Mouse (Mus musculus): ENCODE measurements around the gene Dnajc21. TPM values are rescaled to one million over a fixed set of nuclear protein-coding genes. Genes with fewer than 3 reads are reported as not detected.

The Dnajc21 gene
- polyA plus RNA-seq, 1 experiment, result 14.5 TPM

DNA sequence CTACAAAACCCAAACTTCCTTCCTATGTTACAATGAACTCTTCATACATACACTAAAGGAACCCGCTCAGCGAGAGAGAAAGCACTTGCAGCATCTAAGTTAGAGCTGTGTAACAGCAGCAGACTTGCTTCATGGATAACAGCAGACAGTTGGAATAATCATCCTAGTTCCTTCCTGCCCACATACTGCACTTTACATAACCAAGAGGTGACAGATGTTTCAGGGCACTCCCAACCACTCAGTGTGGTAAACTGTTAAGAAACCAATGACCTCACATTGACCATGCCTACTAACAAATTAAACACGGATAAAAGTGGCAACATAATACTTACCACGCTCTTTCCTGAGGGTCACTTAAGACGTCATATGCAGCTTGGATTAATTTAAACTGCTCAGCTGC lies 6.8 kb downstream of the Dnajc21 start:
- TF ChIP-seq GATA1 (IDR thresholded peaks at IDR 0.05; ENCODE audit: low read length), result no peak

- TF ChIP-seq GATA1 (IDR thresholded peaks at IDR 0.05; ENCODE audit: low read length), result no peak
Observed at GRCm38 (mm10) chr15:10460986-10461385, 9.3 kb downstream of the Dnajc21 start.

DNA sequence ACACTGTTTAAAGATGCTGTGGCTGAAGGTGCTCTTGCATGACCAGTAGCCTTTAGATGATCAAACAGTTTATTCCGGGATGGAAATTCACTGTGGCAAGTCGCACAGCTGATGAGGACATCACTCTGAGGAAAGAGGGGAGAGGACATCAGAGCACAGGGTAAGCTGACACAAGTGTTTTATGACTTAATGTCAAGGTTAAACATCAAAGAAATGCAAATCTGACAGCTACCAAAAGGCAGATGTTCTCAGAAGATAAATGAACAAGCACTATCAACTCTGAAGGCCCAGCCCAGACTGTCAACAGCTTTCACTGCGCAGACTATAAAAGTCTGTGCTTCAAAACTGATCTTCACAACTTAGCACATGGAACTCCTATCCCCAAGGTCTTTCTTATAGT lies 23.2 kb downstream of the Dnajc21 start:
- TF ChIP-seq GATA1 (IDR thresholded peaks at IDR 0.05; ENCODE audit: low read length), result no peak

- no peak for TF ChIP-seq GATA1 (IDR thresholded peaks at IDR 0.05; ENCODE audit: low read length)
Observed at GRCm38 (mm10) chr15:10442275-10442674, 28.0 kb downstream of the Dnajc21 start.

GRCm38 (mm10) chr15:10441493-10441892 lies 28.8 kb downstream of the Dnajc21 start:
- TF ChIP-seq GATA1 (IDR thresholded peaks at IDR 0.05; ENCODE audit: low read length), result no peak

DNA sequence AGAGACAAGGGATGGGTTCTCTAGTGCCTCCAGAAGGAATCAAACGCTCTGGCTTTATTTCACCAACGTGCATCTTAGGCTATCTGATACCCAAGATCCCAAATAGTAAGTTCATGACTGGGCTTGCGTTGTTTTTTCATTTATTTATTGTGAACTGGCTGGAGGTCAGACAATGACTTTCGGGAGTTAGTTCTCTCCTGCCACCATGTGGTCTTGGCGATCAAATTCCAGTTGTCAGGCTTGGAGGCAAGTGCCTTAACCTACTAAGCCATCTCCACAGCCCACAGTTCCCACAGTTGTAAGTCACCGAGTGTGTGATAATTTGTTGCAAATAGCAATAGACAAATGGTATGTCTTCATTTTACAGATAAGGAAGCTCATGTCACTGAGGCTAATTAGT lies 30.4 kb downstream of the Dnajc21 start:
- TF ChIP-seq GATA1 (IDR thresholded peaks at IDR 0.05; ENCODE audit: low read length), result no peak

DNA sequence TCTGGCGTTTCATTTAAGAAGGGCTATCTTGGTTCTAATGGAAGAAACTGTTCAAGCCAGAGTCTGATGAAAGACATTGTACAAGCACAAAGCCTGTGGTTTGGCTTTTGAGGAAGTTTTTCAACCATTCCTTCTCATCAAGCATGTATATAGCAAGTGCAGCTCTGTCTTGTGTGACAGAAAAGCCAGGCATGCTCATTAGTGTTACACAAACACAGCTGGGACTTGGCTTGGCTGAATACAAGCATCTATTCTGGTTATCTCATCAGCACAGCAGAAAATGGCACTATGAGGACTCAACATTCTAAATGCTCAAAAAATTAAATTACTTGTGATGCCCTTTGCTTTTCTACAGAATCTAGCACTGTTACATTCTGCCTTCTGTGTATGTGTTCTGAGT lies 33.4 kb downstream of the Dnajc21 start:
- no peak for TF ChIP-seq GATA1 (IDR thresholded peaks at IDR 0.05; ENCODE audit: low read length)

DNA sequence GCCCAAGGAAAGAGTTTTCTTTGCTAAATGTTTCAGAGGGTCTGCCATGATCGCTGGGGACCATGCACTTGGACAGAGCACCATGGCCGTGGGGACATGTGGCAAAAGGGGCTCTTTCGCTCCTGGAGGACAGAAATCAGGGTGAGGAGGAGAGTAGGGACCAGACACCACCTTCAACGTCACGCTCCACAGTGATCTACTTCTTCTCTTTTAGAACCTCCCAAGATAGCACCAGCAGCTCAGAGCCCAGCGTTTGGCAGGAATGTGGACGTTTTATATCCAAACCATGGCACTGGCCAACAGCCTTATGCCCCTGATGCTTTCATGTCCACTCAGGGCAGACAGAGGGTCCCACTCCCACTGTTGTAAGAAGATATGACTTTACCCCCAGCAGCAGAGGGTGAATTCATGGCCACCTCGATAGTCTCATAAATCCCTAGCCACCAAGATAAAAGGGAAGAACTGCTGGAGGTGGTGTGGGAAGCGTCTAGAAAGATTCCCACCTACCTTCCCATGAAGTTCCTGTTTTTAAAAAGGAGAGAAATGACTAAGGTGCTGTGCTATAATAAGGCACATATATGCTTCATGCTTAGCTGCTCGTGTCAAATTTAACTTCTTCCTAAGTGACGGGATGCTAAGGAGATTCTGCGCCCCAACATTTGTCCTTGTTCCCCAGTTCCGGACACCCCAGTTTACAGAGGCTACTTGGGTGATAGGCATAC lies 43.6 kb downstream of the Dnajc21 start:
- no peak for TF ChIP-seq GATA1 (IDR thresholded peaks at IDR 0.05; ENCODE audit: low read length)

DNA sequence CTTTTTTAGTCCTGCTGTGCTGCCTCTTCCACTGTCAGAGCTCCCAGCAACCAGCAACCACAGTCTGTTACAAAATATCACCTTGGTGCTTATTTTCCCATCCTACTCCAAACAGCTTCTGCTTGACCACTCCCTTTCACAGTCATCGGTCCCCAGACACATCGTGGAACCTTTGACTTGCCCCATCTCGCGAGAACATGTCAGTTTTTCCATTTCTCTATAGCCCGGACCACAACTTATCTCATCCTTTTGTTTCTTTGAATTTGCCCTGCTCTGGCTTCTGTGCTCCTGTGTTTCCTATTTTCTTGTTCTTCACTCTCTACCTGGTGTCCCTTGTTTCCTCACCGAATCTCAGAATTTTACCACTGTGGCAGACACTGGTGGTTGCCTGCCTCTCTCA lies 44.2 kb downstream of the Dnajc21 start:
- no peak for TF ChIP-seq GATA1 (IDR thresholded peaks at IDR 0.05; ENCODE audit: low read length)

DNA sequence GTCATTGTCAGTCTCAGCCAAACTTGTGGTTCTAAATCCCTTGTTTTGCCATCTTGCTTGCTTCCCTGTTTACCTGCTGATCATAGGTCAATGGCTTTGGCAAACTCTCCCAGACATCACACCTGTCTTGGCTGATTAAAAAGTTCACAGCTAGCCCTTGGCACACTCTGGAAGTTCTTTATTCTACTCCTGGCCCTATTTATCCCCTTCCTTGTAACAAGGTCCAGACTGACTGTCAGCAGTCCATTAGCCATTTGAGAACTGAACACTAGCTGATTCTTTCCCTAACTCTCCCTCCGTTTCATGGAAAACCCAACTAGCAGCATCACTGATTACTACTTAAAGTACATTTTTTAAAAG lies 48.6 kb downstream of the Dnajc21 start:
- TF ChIP-seq GATA1 (IDR thresholded peaks at IDR 0.05; ENCODE audit: low read length), result no peak

DNA sequence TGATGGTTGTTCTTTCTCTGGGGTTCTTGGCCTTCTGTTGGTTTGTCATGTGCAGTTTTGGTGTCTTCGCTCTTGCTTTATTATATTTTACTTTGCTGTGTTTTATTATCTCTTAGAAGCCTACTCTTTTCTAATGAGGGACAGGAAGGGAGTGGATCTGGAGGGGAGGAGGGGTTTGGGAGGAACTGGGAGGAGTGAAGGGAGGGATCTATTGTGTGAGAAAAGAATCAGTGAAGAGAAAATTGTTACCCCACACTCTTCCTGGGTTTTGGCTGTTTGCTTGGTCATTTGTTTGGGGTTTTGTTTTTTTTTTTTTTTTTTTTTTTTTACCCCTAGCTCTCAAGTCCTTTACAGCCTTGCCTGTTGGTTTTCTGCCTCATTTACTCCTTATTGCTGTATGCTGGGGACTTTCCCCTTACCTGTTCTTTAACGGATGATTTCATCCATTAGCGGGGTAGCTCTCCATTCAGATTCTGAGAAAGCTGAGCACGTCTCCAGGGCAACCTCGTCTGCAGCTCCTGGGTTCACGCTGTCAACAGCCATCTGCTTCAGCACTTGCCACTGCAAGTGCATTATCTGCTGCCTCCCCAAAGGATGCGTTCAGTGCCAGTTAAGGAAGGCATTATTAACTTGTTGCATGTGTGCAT lies 49.1 kb downstream of the Dnajc21 start:
- no peak for TF ChIP-seq GATA1 (IDR thresholded peaks at IDR 0.05; ENCODE audit: low read length)

DNA sequence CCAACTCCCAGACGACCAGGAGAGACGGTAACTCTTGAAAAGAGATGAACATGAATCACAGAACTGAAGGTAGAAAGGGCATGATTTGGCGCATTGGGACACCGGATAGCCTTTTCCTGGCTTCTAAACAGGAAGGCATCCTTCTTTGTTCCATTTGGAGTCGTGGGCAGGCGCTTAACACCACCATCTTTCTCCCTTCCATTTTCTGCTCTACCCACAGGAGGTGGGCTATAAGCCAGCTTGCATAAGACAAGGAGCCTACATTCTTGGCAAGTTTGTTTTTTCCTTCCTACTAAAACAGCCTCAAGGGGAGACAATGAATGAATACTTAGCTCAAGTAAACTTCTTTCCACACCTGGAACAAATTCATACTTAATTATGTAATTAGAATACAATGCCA lies 56.7 kb downstream of the Dnajc21 start:
- no peak for TF ChIP-seq GATA1 (IDR thresholded peaks at IDR 0.05; ENCODE audit: low read length)

DNA sequence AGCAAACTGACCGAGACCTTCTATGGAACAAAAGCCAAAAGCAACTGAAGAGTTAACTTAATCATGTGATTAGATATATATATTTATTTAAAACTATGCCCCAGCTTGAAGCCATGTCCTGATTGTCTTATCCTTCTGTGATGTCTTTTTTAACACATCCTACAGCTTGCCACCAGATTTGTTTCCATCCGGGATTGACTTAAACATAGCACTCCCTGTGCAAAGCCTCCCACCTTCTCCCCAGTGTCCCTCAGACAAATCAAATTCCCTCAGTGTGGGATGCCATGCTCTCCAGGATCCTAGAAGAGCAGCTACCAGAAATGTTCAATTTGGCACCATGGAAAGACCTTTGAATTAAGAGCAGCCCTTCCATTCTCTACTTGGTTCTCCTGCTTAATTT lies 59.4 kb downstream of the Dnajc21 start:
- TF ChIP-seq GATA1 (IDR thresholded peaks at IDR 0.05; ENCODE audit: low read length), result no peak

- no peak for TF ChIP-seq GATA1 (IDR thresholded peaks at IDR 0.05; ENCODE audit: low read length)
Observed at GRCm38 (mm10) chr15:10409842-10410241, 60.5 kb downstream of the Dnajc21 start.

- no peak for TF ChIP-seq GATA1 (IDR thresholded peaks at IDR 0.05; ENCODE audit: low read length)
Observed at GRCm38 (mm10) chr15:10400415-10400814, 69.9 kb downstream of the Dnajc21 start.

- TF ChIP-seq GATA1 (IDR thresholded peaks at IDR 0.05; ENCODE audit: low read length), result no peak
Observed at GRCm38 (mm10) chr15:10399795-10400194, 70.5 kb downstream of the Dnajc21 start.

Other genes with a start within 250 kb of the Dnajc21 start
- not detected in 2 replicates for gene Gm21973, start 145.1 kb downstream of the Dnajc21 start, polyA plus RNA-seq (2012)
- not detected in 2 replicates for gene Agxt2, start 112.0 kb downstream of the Dnajc21 start, polyA plus RNA-seq (2012)
- 103 and 116 TPM in 2 replicates for gene Brix1, start 15.4 kb upstream of the Dnajc21 start, polyA plus RNA-seq (2012)
- gene Rad1, start 15.5 kb upstream of the Dnajc21 start, polyA plus RNA-seq (2012), result 15.1 and 19.8 TPM in 2 replicates
- not detected in 2 replicates for gene Ttc23l, start 88.2 kb upstream of the Dnajc21 start, polyA plus RNA-seq (2012)
- gene Rai14, start 244.1 kb upstream of the Dnajc21 start, polyA plus RNA-seq (2012), result not detected in 2 replicates

Measured in G1E-ER4 (cell line).